Mouse (Mus musculus): ENCODE results near the gene Clasp1. TPM values are rescaled to one million over a fixed set of nuclear protein-coding genes. Genes with fewer than 3 reads are reported as not detected.

Clasp1 gene
- total and polyA plus RNA-seq, 2 experiments from 2014 or later = 63.2 to 126 TPM

- Histone ChIP-seq H3K4me1 (ENCODE audit: insufficient read depth, low read length) (peaks cover 7% of the 10 kb centered on the region; the same call in 1 of the 2 replicates), H3K4me3 (ENCODE audit: low read length) (no peak overlapping the region), H3K36me3 (ENCODE audit: insufficient read depth, low read length) (no peaks in the 10 kb centered on the region), H3K4me2 (ENCODE audit: low read depth, low read length) (no peak overlapping the region), H3K9me3 (ENCODE audit: low read length) (no peaks in the 10 kb centered on the region), H3K27ac (no peak overlapping the region), H3K27me3 (ENCODE audit: insufficient read depth, low read length) (no peaks in the 10 kb centered on the region), H3K9ac (replicated peaks; ENCODE audit: low read length) (no peak overlapping the region)
- TF ChIP-seq CTCF (IDR thresholded peaks at IDR 0.05; ENCODE audit: low read depth) = no peak
- no peak for DNase-seq (ENCODE audit: low spot score)
- 89% methylated on average over 2 of the region's 2 CpGs for WGBS
- no peak for ATAC-seq
These were observed 58.3 kb downstream of the Clasp1 start for GRCm38 (mm10) chr1:118447131-118447530.

- ATAC-seq (no peak), DNase-seq (ENCODE audit: low spot score) (no peak)
- Histone ChIP-seq H3K27ac (no peak overlapping the region), H3K9ac (replicated peaks; ENCODE audit: low read length) (no peak overlapping the region), H3K9me3 (ENCODE audit: low read length) (no peaks in the 10 kb centered on the region), H3K36me3 (ENCODE audit: insufficient read depth, low read length) (no peaks in the 10 kb centered on the region), H3K4me1 (ENCODE audit: insufficient read depth, low read length) (peaks cover 7% of the 10 kb centered on the region; the same call in 1 of the 2 replicates), H3K4me2 (ENCODE audit: low read depth, low read length) (no peak overlapping the region), H3K27me3 (ENCODE audit: insufficient read depth, low read length) (no peaks in the 10 kb centered on the region), H3K4me3 (ENCODE audit: low read length) (no peak overlapping the region)
- 93% methylated on average over 1 of the region's 1 CpGs for WGBS
- TF ChIP-seq CTCF (IDR thresholded peaks at IDR 0.05; ENCODE audit: low read depth) = no peak
These were observed 59.4 kb downstream of the Clasp1 start for GRCm38 (mm10) chr1:118448214-118448613.

- no peaks in the 10 kb centered on the region for H3K36me3 ChIP-seq (ENCODE audit: insufficient read depth, low read length)
- H3K27me3 ChIP-seq (ENCODE audit: insufficient read depth, low read length) = no peaks in the 10 kb centered on the region
- no peak for ATAC-seq
- H3K9ac ChIP-seq (replicated peaks; ENCODE audit: low read length) = no peak overlapping the region
- WGBS = 76% methylated on average over 3 of the region's 3 CpGs
- DNase-seq (ENCODE audit: low spot score) = no peak
- no peaks in the 10 kb centered on the region for H3K4me1 ChIP-seq (ENCODE audit: insufficient read depth, low read length)
- TF ChIP-seq CTCF (IDR thresholded peaks at IDR 0.05; ENCODE audit: low read depth) = no peak
- H3K9me3 ChIP-seq (ENCODE audit: low read length) = no peaks in the 10 kb centered on the region
- H3K4me3 ChIP-seq (ENCODE audit: low read length) = no peak overlapping the region
- H3K27ac ChIP-seq = no peak overlapping the region
- H3K4me2 ChIP-seq (ENCODE audit: low read depth, low read length) = no peak overlapping the region
These were observed 62.1 kb downstream of the Clasp1 start for GRCm38 (mm10) chr1:118450891-118451450.

GRCm38 (mm10) chr1:118453577-118453976 lies 64.7 kb downstream of the Clasp1 start:
- H3K27ac ChIP-seq = no peak overlapping the region
- H3K4me2 ChIP-seq (ENCODE audit: low read depth, low read length) = no peak overlapping the region
- ATAC-seq (no peak), DNase-seq (ENCODE audit: low spot score) (no peak)
- WGBS = 83% methylated on average over 4 of the region's 4 CpGs
- H3K36me3 ChIP-seq (ENCODE audit: insufficient read depth, low read length) = no peaks in the 10 kb centered on the region
- no peak overlapping the region for H3K9ac ChIP-seq (replicated peaks; ENCODE audit: low read length)
- no peaks in the 10 kb centered on the region for H3K9me3 ChIP-seq (ENCODE audit: low read length)
- no peak overlapping the region for H3K4me3 ChIP-seq (ENCODE audit: low read length)
- no peaks in the 10 kb centered on the region for H3K27me3 ChIP-seq (ENCODE audit: insufficient read depth, low read length)
- no peak for TF ChIP-seq CTCF (IDR thresholded peaks at IDR 0.05; ENCODE audit: low read depth)
- H3K4me1 ChIP-seq (ENCODE audit: insufficient read depth, low read length) = peaks cover 12% of the 10 kb centered on the region; the same call in 1 of the 2 replicates

GRCm38 (mm10) chr1:118454817-118455216 lies 66.0 kb downstream of the Clasp1 start:
- Histone ChIP-seq H3K27me3 (ENCODE audit: insufficient read depth, low read length) (no peaks in the 10 kb centered on the region), H3K4me2 (ENCODE audit: low read depth, low read length) (no peak overlapping the region), H3K4me1 (ENCODE audit: insufficient read depth, low read length) (peaks cover 15% of the 10 kb centered on the region; the same call in 1 of the 2 replicates), H3K9ac (replicated peaks; ENCODE audit: low read length) (no peak overlapping the region), H3K9me3 (ENCODE audit: low read length) (no peaks in the 10 kb centered on the region), H3K4me3 (ENCODE audit: low read length) (no peak overlapping the region), H3K27ac (no peak overlapping the region), H3K36me3 (ENCODE audit: insufficient read depth, low read length) (no peaks in the 10 kb centered on the region)
- no peak for TF ChIP-seq CTCF (IDR thresholded peaks at IDR 0.05; ENCODE audit: low read depth)
- 88% methylated on average over 4 of the region's 4 CpGs for WGBS
- no peak for DNase-seq (ENCODE audit: low spot score)
- no peak for ATAC-seq

- Histone ChIP-seq H3K9ac (replicated peaks; ENCODE audit: low read length) (peak overlapping the region; percentile 24), H3K27ac (peak overlapping the region; percentile 96), H3K4me2 (ENCODE audit: low read depth, low read length) (peak overlapping the region; percentile 68), H3K36me3 (ENCODE audit: insufficient read depth, low read length) (peaks cover 3% of the 10 kb centered on the region; the same call in 1 of the 2 replicates), H3K4me3 (ENCODE audit: low read length) (no peak overlapping the region), H3K9me3 (ENCODE audit: low read length) (no peaks in the 10 kb centered on the region), H3K4me1 (ENCODE audit: insufficient read depth, low read length) (peaks cover 16% of the 10 kb centered on the region; the same call in 1 of the 2 replicates), H3K27me3 (ENCODE audit: insufficient read depth, low read length) (no peaks in the 10 kb centered on the region)
- DNase-seq (ENCODE audit: low spot score) (peak; percentile 15), ATAC-seq (no peak)
- 24% methylated on average over 11 of the region's 11 CpGs for WGBS
- no peak for TF ChIP-seq CTCF (IDR thresholded peaks at IDR 0.05; ENCODE audit: low read depth)
These were observed 68.5 kb downstream of the Clasp1 start for GRCm38 (mm10) chr1:118457256-118457882.

GRCm38 (mm10) chr1:118457883-118458259 lies 69.0 kb downstream of the Clasp1 start:
- DNase-seq (ENCODE audit: low spot score) = no peak
- peaks cover 16% of the 10 kb centered on the region; the same call in 1 of the 2 replicates for H3K4me1 ChIP-seq (ENCODE audit: insufficient read depth, low read length)

More at GRCm38 (mm10) chr1:118457883-118458259, 69.0 kb downstream of the Clasp1 start:
- 0 out of 2 replicates have a peak overlapping the region, but pooled peaks have one; percentile 96 for H3K27ac ChIP-seq
- whole genome bisulfite sequencing = 17% methylated on average over 1 of the region's 1 CpGs
- H3K4me2 ChIP-seq (ENCODE audit: low read depth, low read length) = peak overlapping the region; percentile 68
- no peaks in the 10 kb centered on the region for H3K27me3 ChIP-seq (ENCODE audit: insufficient read depth, low read length)
- TF ChIP-seq CTCF (IDR thresholded peaks at IDR 0.05; ENCODE audit: low read depth) = no peak
- peaks cover 5% of the 10 kb centered on the region; the same call in 1 of the 2 replicates for H3K36me3 ChIP-seq (ENCODE audit: insufficient read depth, low read length)
- no peak overlapping the region for H3K4me3 ChIP-seq (ENCODE audit: low read length)
- no peaks in the 10 kb centered on the region for H3K9me3 ChIP-seq (ENCODE audit: low read length)
- no peak for ATAC-seq
- H3K9ac ChIP-seq (replicated peaks; ENCODE audit: low read length) = peak overlapping the region; percentile 24; the same call in 1 of the 2 replicates
